Mouse (Mus musculus) heart, adult 2 months (tissue): ENCODE measurements around the gene Wee1.

Experiments
- CTCF ChIP-seq: fragments of 200-600 bp; IDR thresholded peaks from 2 replicates; pipeline ENCODE4 v1.8.1; 2022; ENCODE audit warnings: antibody characterized with exemption, mild to moderate bottlenecking, moderate library complexity
- POLR2A ChIP-seq: fragments of 200-500 bp; IDR thresholded peaks from 2 replicates; pipeline ENCODE4 v1.6.1; 2011; ENCODE audit warnings: mild to moderate bottlenecking, low read depth, low read length, control low read depth; ENCODE audit not compliant: insufficient read depth

GRCm38 (mm10) chr7:110133988-110134387, 12.1 kb downstream of the Wee1 start:
- TF ChIP-seq CTCF = no peak
- no peak for TF ChIP-seq POLR2A
